Mouse (Mus musculus): Measurements from ENCODE around the gene Hoxc11. TPM values are rescaled to one million over a fixed set of nuclear protein-coding genes. Genes with fewer than 3 reads are reported as not detected.

Gene Hoxc11
- not detected in 2 replicates for polyA plus RNA-seq (2012; ENCODE audit: insufficient read depth, insufficient read length, low replicate concordance, missing spikeins)

DNA sequence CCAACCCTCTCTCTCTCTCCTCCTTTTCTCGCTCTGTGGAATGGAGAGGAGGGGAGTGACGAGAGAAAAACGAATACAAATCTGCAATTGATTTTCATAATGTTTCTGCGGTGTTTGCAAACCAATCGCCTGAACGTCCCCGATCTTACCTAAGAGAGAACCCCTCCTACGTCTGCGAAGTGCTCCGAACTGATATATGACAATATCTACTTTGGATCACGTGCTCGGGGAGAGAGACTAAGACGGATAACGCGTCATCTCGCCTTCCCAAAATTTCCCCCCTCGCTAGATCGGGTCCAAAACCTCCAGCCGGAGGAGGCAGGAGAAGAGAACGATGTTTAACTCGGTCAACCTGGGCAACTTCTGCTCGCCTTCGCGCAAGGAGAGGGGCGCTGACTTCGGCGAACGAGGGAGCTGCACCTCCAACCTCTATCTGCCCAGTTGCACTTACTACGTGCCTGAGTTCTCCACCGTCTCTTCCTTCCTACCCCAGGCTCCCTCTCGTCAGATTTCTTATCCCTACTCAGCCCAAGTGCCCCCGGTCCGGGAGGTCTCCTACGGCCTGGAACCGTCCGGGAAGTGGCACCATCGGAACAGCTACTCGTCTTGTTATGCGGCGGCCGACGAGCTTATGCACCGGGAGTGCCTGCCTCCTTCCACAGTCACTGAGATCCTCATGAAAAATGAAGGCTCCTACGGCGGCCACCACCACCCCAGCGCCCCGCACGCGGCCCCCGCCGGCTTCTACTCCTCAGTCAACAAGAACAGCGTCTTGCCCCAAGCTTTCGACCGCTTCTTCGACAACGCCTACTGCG, at the start of gene Hoxc11:
TSS of gene Hoxc11 (plus strand) at position 236 of the 815 bp plus-strand sequence.
- WGBS, result 2% methylated on average over 57 of the region's 57 CpGs
- Histone ChIP-seq H3K4me3 (ENCODE audit: insufficient read depth, low read depth, low read length) (no peak within 1 kb of the TSS), H3K4me1 (ENCODE audit: control insufficient read depth, insufficient read depth, low read length) (no peaks in the 10 kb centered on the region), H3K27ac (ENCODE audit: insufficient read depth, low read depth, low read length) (no peak within 1 kb of the TSS)
- TF ChIP-seq CTCF (IDR thresholded peaks at IDR 0.05; ENCODE audit: insufficient read depth, low read depth, low read length), result no peak
- TF ChIP-seq POLR2A (IDR thresholded peaks at IDR 0.05; ENCODE audit: insufficient read depth, low read depth, low read length), result no peak

DNA sequence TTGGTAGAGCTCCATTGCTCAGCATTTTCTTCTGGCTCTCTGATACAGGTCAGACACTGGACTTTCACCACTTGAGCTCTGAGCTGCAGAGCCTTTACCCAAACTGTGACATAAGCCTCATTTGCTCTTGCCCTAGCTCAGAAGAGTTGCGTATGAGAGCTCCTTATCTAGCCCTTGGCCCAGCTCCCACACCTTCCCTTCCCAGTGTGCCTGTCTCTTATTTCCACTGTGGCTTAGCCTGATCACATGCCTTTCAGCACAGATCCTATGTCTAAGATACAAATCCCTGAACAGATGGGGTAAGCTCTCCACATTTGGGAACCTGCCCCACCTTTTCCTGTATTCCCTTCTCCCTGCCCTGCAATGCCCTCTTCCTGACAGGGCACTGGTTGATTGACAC, 49.3 kb upstream of the Hoxc11 start:
- H3K4me1 ChIP-seq (ENCODE audit: control insufficient read depth, insufficient read depth, low read length), result no peaks in the 10 kb centered on the region
- no peak overlapping the region for H3K4me3 ChIP-seq (ENCODE audit: insufficient read depth, low read depth, low read length)
- 72% methylated on average over 1 of the region's 1 CpGs for WGBS
- H3K27ac ChIP-seq (ENCODE audit: insufficient read depth, low read depth, low read length), result no peak overlapping the region
- TF ChIP-seq CTCF (IDR thresholded peaks at IDR 0.05; ENCODE audit: insufficient read depth, low read depth, low read length), result no peak
- no peak for TF ChIP-seq POLR2A (IDR thresholded peaks at IDR 0.05; ENCODE audit: insufficient read depth, low read depth, low read length)

DNA sequence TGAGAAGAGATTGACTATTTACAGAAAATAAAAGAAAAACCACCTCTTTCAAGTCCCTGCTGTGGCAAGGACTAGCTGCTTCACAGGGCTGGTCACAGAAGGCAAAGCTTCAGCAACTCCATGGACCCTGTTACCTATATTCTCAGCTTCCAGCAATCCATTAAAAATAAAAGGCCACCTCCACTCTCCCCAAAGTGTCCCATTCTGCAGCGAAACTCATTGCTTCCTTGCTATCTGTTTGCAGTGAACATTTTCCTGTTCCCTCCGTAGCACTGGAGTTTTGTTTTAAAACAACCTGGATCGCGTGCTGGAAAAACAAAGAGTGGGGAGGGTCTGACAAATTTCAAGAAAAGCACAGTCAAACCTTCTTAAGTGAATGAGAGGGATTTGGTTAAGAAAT, 44.7 kb upstream of the Hoxc11 start:
- Histone ChIP-seq H3K4me1 (ENCODE audit: control insufficient read depth, insufficient read depth, low read length) (no peaks in the 10 kb centered on the region), H3K27ac (ENCODE audit: insufficient read depth, low read depth, low read length) (no peak overlapping the region), H3K4me3 (ENCODE audit: insufficient read depth, low read depth, low read length) (no peak overlapping the region)
- 1% methylated on average over 4 of the region's 4 CpGs for WGBS
- no peak for TF ChIP-seq POLR2A (IDR thresholded peaks at IDR 0.05; ENCODE audit: insufficient read depth, low read depth, low read length)
- TF ChIP-seq CTCF (IDR thresholded peaks at IDR 0.05; ENCODE audit: insufficient read depth, low read depth, low read length), result no peak

DNA sequence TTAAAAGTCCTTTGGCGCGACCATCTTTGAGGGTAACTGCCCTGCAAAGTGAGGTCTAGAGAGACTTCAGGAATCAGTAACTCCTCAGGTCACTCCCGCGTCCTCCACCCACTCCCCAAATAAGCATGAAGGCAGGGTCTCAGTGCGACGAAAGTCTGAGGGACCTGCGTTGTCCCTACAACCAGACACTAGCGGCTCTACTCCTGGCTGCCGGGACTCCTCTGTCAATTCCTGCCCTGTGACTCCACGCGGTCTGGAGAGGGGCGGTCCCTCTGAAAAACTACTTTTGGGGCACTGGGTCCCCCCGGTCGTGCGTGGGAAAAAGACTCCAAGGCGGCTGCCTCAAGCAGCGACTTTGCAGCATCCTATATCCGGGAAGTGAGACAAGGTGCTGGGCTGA, 44.2 kb upstream of the Hoxc11 start:
- Histone ChIP-seq H3K4me3 (ENCODE audit: insufficient read depth, low read depth, low read length) (no peak overlapping the region), H3K27ac (ENCODE audit: insufficient read depth, low read depth, low read length) (no peak overlapping the region), H3K4me1 (ENCODE audit: control insufficient read depth, insufficient read depth, low read length) (no peaks in the 10 kb centered on the region)
- under 1% methylated on average over 18 of the region's 18 CpGs for WGBS
- TF ChIP-seq CTCF (IDR thresholded peaks at IDR 0.05; ENCODE audit: insufficient read depth, low read depth, low read length) (no peak), POLR2A (IDR thresholded peaks at IDR 0.05; ENCODE audit: insufficient read depth, low read depth, low read length) (no peak)

DNA sequence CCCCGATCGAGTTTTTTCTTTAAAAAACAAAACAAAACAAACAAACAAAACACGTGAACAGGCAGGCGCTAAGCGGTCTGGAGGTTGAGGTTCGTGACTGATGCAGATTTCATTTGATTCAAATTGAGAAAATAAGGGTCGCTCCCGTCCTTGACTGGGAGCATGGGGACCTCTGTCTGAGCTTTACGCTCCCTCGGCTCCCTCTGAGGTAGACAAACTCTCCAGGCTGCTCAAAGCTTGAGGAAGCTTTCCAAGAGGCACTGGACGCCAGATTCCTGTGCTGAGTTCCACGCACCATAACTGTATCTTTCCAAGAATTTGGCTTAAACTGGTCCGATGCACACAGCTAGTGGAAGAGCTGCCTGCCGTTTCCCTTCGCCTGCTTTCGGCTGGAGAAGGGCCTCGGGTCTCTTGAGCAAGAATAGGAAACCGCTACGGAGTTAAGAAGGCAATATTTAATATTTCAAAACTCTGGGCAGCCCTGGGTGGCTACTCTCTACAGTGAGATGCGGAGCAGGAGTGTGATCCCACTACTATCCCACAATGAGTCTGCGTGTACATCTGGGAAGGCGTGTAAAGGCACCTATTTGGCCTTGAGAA, 43.6 kb upstream of the Hoxc11 start:
- no peak overlapping the region for H3K27ac ChIP-seq (ENCODE audit: insufficient read depth, low read depth, low read length)
- no peaks in the 10 kb centered on the region for H3K4me1 ChIP-seq (ENCODE audit: control insufficient read depth, insufficient read depth, low read length)
- whole genome bisulfite sequencing, result 4% methylated on average over 22 of the region's 22 CpGs
- TF ChIP-seq POLR2A (IDR thresholded peaks at IDR 0.05; ENCODE audit: insufficient read depth, low read depth, low read length) (no peak), CTCF (IDR thresholded peaks at IDR 0.05; ENCODE audit: insufficient read depth, low read depth, low read length) (no peak)
- H3K4me3 ChIP-seq (ENCODE audit: insufficient read depth, low read depth, low read length), result no peak overlapping the region

DNA sequence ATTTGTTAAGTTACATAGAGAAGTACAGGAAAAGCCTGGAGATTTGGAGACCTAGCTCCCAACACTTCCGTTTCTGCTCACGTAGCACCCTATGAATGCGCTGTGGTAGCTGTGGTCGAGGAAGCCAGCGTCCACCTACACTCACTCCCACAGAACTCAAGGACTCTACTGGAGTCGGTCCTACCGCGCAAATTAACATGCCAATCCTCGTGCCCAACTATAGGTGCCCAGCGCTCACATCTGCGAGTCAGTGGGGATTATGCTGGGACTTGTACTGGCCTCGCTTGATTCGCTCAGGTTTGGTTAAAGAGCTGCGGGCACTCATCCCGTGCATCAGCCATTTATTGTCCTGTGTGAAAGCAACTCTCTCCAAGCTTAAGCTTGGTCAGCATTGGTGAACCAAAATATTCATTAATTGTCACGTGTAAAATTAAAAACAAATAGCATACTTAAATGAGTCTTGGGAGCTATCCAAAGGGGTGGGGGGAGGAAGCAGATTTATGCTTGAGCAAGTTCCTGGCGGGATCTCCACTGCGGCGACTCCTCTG, 41.1 kb upstream of the Hoxc11 start:
- 2% methylated on average over 19 of the region's 19 CpGs for WGBS
- no peak overlapping the region for H3K27ac ChIP-seq (ENCODE audit: insufficient read depth, low read depth, low read length)
- TF ChIP-seq POLR2A (IDR thresholded peaks at IDR 0.05; ENCODE audit: insufficient read depth, low read depth, low read length), result no peak
- no peaks in the 10 kb centered on the region for H3K4me1 ChIP-seq (ENCODE audit: control insufficient read depth, insufficient read depth, low read length)
- H3K4me3 ChIP-seq (ENCODE audit: insufficient read depth, low read depth, low read length), result no peak overlapping the region

DNA sequence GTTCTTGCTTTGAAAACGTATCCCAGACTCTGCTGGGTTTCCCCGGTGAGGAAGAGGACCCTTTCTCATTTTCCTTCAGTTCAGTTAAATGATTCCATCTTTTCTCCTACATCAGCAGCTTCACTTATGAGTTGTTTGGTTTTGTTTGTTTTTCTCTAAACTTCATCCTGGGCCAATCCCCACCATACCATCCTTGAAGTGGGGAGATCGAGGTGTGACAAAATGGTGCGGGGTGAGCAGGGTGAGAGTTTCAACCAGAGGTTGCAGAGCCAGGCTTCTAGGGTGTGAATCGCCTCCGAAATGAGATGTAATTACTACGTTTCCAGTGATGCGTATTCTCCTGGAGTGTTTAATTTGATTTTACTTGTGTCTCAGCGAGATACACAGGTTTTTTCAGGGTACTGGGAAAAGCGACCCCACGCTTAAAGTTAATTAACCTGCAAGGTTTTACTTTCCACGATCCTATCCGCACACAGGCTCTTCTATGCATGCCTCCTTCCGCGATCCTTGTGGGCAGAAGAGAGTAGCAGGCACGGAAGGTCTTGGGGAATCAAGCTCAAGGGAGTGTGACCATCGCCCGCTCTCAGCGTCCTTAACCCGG, 36.2 kb upstream of the Hoxc11 start:
- TF ChIP-seq POLR2A (IDR thresholded peaks at IDR 0.05; ENCODE audit: insufficient read depth, low read depth, low read length), result no peak
- TF ChIP-seq CTCF (IDR thresholded peaks at IDR 0.05; ENCODE audit: insufficient read depth, low read depth, low read length), result no peak
- Histone ChIP-seq H3K4me3 (ENCODE audit: insufficient read depth, low read depth, low read length) (no peak overlapping the region), H3K4me1 (ENCODE audit: control insufficient read depth, insufficient read depth, low read length) (peaks cover 4% of the 10 kb centered on the region; the same call in 1 of the 2 replicates), H3K27ac (ENCODE audit: insufficient read depth, low read depth, low read length) (no peak overlapping the region)
- WGBS, result 3% methylated on average over 20 of the region's 20 CpGs

DNA sequence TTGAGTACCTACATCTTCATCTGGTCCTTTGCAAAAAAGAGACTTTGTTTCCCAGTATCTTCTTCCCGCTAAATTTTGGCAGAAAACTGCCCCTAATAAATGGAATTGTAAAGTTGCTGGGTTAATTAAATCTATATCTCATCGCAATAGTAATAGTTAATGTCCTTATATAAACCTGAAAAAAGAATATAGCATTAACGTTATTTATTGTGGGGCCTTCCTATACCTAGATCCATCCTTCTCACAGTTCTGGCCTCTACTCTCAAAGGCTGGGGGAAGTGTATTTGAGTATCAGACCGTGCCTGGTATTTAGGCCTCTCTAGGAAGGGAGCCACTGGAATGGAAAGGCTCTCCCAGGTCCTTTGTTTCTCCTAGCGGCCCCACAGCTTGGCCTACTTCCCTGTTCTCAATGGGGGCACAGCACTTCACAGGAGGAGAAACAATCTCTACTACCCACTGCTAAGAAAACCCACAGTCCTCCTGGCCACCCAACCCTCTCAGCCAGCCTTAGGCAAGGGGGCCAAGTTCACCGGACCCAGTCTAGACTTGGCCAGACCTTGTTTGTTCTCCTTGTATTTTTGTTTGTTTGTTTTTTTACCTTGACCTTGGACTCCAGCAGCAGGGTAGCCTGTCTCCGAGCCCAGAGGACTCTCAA, 35.5 kb upstream of the Hoxc11 start:
- no peak overlapping the region for H3K27ac ChIP-seq (ENCODE audit: insufficient read depth, low read depth, low read length)
- peaks cover 4% of the 10 kb centered on the region; the same call in 1 of the 2 replicates for H3K4me1 ChIP-seq (ENCODE audit: control insufficient read depth, insufficient read depth, low read length)
- no peak overlapping the region for H3K4me3 ChIP-seq (ENCODE audit: insufficient read depth, low read depth, low read length)
- 5% methylated on average over 7 of the region's 7 CpGs for WGBS
- TF ChIP-seq POLR2A (IDR thresholded peaks at IDR 0.05; ENCODE audit: insufficient read depth, low read depth, low read length) (no peak), CTCF (IDR thresholded peaks at IDR 0.05; ENCODE audit: insufficient read depth, low read depth, low read length) (no peak)
